Mouse (Mus musculus) MEL (cell line): ENCODE data around the gene Tpx2. TPM values are rescaled to one million over a fixed set of nuclear protein-coding genes. Genes with fewer than 3 reads are reported as not detected.

Experiments used
- DNase-seq: peaks from one replicate; pipeline ENCODE4 v3.0.0; 2011; ENCODE audit warnings: low read depth, low spot score
- H3K27ac ChIP-seq: 2 replicates; pipeline ENCODE4 v1.5.1; 2012; ENCODE audit warnings: low read depth, mild to moderate bottlenecking, control low read depth, low read length, moderate library complexity; ENCODE audit not compliant: control insufficient read depth
- H3K27me3 ChIP-seq, 2 experiments: fragments of 150-350 bp in 1 of 2; sonication (generic) in 1 of 2; 2 replicates each; pipeline ENCODE4 v1.6.1; 2012; ENCODE audit warnings: low read length in 2 of 2, mild to moderate bottlenecking in 2 of 2, improper control_type of control experiment in 1 of 2, moderate library complexity in 1 of 2; ENCODE audit not compliant: insufficient read depth in 2 of 2, control insufficient read depth in 1 of 2
- H3K36me3 ChIP-seq, 2 experiments: 2 replicates each; pipeline ENCODE4 v1.6.1; 2012 to 2014; ENCODE audit warnings: low read length in 2 of 2, improper control_type of control experiment in 1 of 2, inconsistent platforms in 1 of 2, mild to moderate bottlenecking in 1 of 2; ENCODE audit not compliant: insufficient read depth in 2 of 2, control insufficient read depth in 1 of 2
- H3K4me1 ChIP-seq, 2 experiments: fragments of 150-350 bp in 1 of 2; sonication (generic) in 1 of 2; 2 replicates each; pipeline ENCODE4 v1.6.1; 2012; ENCODE audit warnings: low read length in 2 of 2, improper control_type of control experiment in 1 of 2, mild to moderate bottlenecking in 1 of 2; ENCODE audit not compliant: insufficient read depth in 2 of 2, control insufficient read depth in 1 of 2
- H3K4me3 ChIP-seq, 2 experiments: fragments of 150-350 bp in 1 of 2; sonication (generic) in 1 of 2; 2 replicates each; pipeline ENCODE4 v1.5.1; 2012; ENCODE audit warnings: low read depth in 2 of 2, low read length in 2 of 2, mild to moderate bottlenecking in 2 of 2, moderate library complexity in 2 of 2, control low read depth in 1 of 2, improper control_type of control experiment in 1 of 2; ENCODE audit not compliant: control insufficient read depth in 1 of 2, insufficient read depth in 1 of 2
- H3K79me2 ChIP-seq: 2 replicates; pipeline ENCODE4 v1.6.1; 2012; ENCODE audit warnings: mild to moderate bottlenecking, low read length, moderate library complexity; ENCODE audit not compliant: control insufficient read depth, poor library complexity, insufficient read depth
- H3K9ac ChIP-seq: 2 replicates; pipeline ENCODE4 v1.6.1; 2012; ENCODE audit warnings: low read depth, mild to moderate bottlenecking, control low read depth, low read length, moderate library complexity; ENCODE audit not compliant: control insufficient read depth, poor library complexity, severe bottlenecking
- H3K9me3 ChIP-seq: fragments of 150-350 bp; sonication (generic); replicated peaks from 2 replicates; pipeline ENCODE4 v1.6.1; 2012; ENCODE audit warnings: mild to moderate bottlenecking, low read length, improper control_type of control experiment, moderate library complexity; ENCODE audit not compliant: insufficient read depth
- CHD2 ChIP-seq: IDR thresholded peaks from 2 replicates; pipeline ENCODE4 v1.6.1; 2011; ENCODE audit warnings: low read length, improper control_type of control experiment
- E2F4 ChIP-seq: IDR thresholded peaks from 2 replicates; pipeline ENCODE4 v1.6.1; 2011; ENCODE audit warnings: low read depth, low read length, improper control_type of control experiment, borderline replicate concordance
- ELF1 ChIP-seq: IDR thresholded peaks from 2 replicates; pipeline ENCODE4 v1.6.1; 2014; ENCODE audit warnings: low read depth, mild to moderate bottlenecking, inconsistent platforms, low read length, improper control_type of control experiment, moderate library complexity
- EP300 ChIP-seq, 2 experiments: IDR thresholded peaks; 2 replicates each; pipeline ENCODE4 v1.6.1; 2011; ENCODE audit warnings: improper control_type of control experiment in 2 of 2, low read length in 2 of 2, low read depth in 1 of 2, mild to moderate bottlenecking in 1 of 2
- KAT2A ChIP-seq: conservative IDR thresholded peaks from 2 replicates; pipeline ENCODE4 v1.6.1; 2012; ENCODE audit warnings: low read depth, low read length, improper control_type of control experiment, inconsistent platforms
- MEF2A ChIP-seq: IDR thresholded peaks from 2 replicates; pipeline ENCODE4 v1.6.1; 2014; ENCODE audit warnings: low read depth, mild to moderate bottlenecking, inconsistent platforms, low read length, improper control_type of control experiment; ENCODE audit not compliant: poor library complexity, insufficient replicate concordance, severe bottlenecking; ENCODE audit errors: extremely low read depth
- MXI1 ChIP-seq: IDR thresholded peaks from 2 replicates; pipeline ENCODE4 v1.6.1; 2011; ENCODE audit warnings: mild to moderate bottlenecking, low read depth, low read length, improper control_type of control experiment
- MYB ChIP-seq: IDR thresholded peaks from 2 replicates; pipeline ENCODE4 v1.6.1; 2011; ENCODE audit warnings: mild to moderate bottlenecking, low read depth, low read length, improper control_type of control experiment
- MYC ChIP-seq: IDR thresholded peaks from 2 replicates; pipeline ENCODE4 v1.6.1; 2011; ENCODE audit warnings: low read depth, mild to moderate bottlenecking, low read length, improper control_type of control experiment, moderate library complexity
- NELFE ChIP-seq: IDR thresholded peaks from 2 replicates; pipeline ENCODE4 v1.6.1; 2011; ENCODE audit warnings: low read depth, low read length, improper control_type of control experiment
- POLR2AphosphoS2 ChIP-seq: IDR thresholded peaks from 2 replicates; pipeline ENCODE4 v1.6.1; 2011; ENCODE audit warnings: low read length, improper control_type of control experiment
- POLR2AphosphoS5 ChIP-seq: IDR thresholded peaks from 2 replicates; pipeline ENCODE4 v1.6.1; 2012; ENCODE audit warnings: low read depth, borderline replicate concordance, mild to moderate bottlenecking, inconsistent platforms, low read length, moderate library complexity, mixed read lengths
- RCOR1 ChIP-seq: IDR thresholded peaks from 2 replicates; pipeline ENCODE4 v1.6.1; 2012; ENCODE audit warnings: low read depth, mild to moderate bottlenecking, inconsistent platforms, low read length, improper control_type of control experiment
- TAL1 ChIP-seq: IDR thresholded peaks from 2 replicates; pipeline ENCODE4 v1.6.1; 2012; ENCODE audit warnings: mild to moderate bottlenecking, inconsistent platforms, low read length, moderate library complexity, mixed read lengths
- TCF12 ChIP-seq: IDR thresholded peaks from 2 replicates; pipeline ENCODE4 v1.6.1; 2014; ENCODE audit warnings: low read depth, mild to moderate bottlenecking, inconsistent platforms, low read length, improper control_type of control experiment, moderate library complexity
- UBTF ChIP-seq: IDR thresholded peaks from 2 replicates; pipeline ENCODE4 v1.6.1; 2012; ENCODE audit warnings: low read depth, mild to moderate bottlenecking, inconsistent platforms, low read length, improper control_type of control experiment, moderate library complexity, borderline replicate concordance; ENCODE audit not compliant: insufficient read depth
- USF2 ChIP-seq, 2 experiments: IDR thresholded peaks; 2 replicates each; pipeline ENCODE4 v1.6.1; 2011 to 2012; ENCODE audit warnings: improper control_type of control experiment in 2 of 2, low read length in 2 of 2, borderline replicate concordance in 1 of 2, inconsistent platforms in 1 of 2, low read depth in 1 of 2, mild to moderate bottlenecking in 1 of 2; ENCODE audit not compliant: insufficient read depth in 1 of 2
- ZC3H11A ChIP-seq: IDR thresholded peaks from 2 replicates; pipeline ENCODE4 v1.6.1; 2012; ENCODE audit warnings: low read depth, mild to moderate bottlenecking, inconsistent platforms, low read length, improper control_type of control experiment
- polyA plus RNA-seq, 2 experiments: library from polyadenylated mRNA; stranded (reverse) in 1 of 2; unstranded in 1 of 2; fragments of >175 nt in 1 of 2; fragments of >200 nt in 1 of 2; gene quantifications; 2 replicates each; pipeline versions ENCODE4 v1.2.1 to v1.2.4; 2012; ENCODE audit warnings: low replicate concordance in 2 of 2, low read depth in 1 of 2; ENCODE audit not compliant: insufficient read length in 2 of 2, insufficient read depth in 1 of 2, missing spikeins in 1 of 2
- total RNA-seq: library from RNA; depleted of rRNA; stranded (reverse); fragments of 300-350 nt; gene quantifications from 2 replicates; pipeline ENCODE4 v1.2.3, GENCODE M21; 2012

The Tpx2 gene
- total and polyA plus RNA-seq, 3 experiments = 59.3 to 131 TPM; not detected in 1

- no peak for DNase-seq
- no peaks in the 10 kb centered on the region for H3K79me2 ChIP-seq
Observed at GRCm38 (mm10) chr2:152915453-152915852, 67.7 kb downstream of the Tpx2 start.

GRCm38 (mm10) chr2:152916111-152916510, 68.3 kb downstream of the Tpx2 start:
- Histone ChIP-seq H3K36me3 (no peaks in the 10 kb centered on the region; a peak in 1 of 4 replicates), H3K9ac (no peak overlapping the region), H3K27me3 (no peaks in the 10 kb centered on the region; a peak in 3 of 4 replicates), H3K4me1 (peaks cover 0 to 9% of the 10 kb centered on the region in 2 experiments; a peak in 3 of 4 replicates), H3K4me3 (no peak overlapping the region), H3K27ac (no peak overlapping the region), H3K9me3 (no peaks in the 10 kb centered on the region), H3K79me2 (no peaks in the 10 kb centered on the region)
- no peak for TF ChIP-seq POLR2AphosphoS2
- TF ChIP-seq E2F4 = no peak
- no peak for TF ChIP-seq TAL1
- TF ChIP-seq TCF12 = no peak
- TF ChIP-seq NELFE = no peak
- TF ChIP-seq EP300 (IDR thresholded peaks at IDR 0.05; ENCODE audit: low read depth in 1 of 2, low read length in 2 of 2) = no peak
- TF ChIP-seq RCOR1 = no peak
- no peak for TF ChIP-seq MXI1
- no peak for TF ChIP-seq MYC
- no peak for TF ChIP-seq POLR2AphosphoS5
- no peak for TF ChIP-seq MEF2A
- no peak for TF ChIP-seq ELF1
- TF ChIP-seq ZC3H11A = no peak
- no peak for TF ChIP-seq USF2 (IDR thresholded peaks at IDR 0.05; ENCODE audit: borderline replicate concordance in 1 of 2, insufficient read depth in 1 of 2, low read depth in 1 of 2, low read length in 2 of 2)
- no peak for TF ChIP-seq UBTF
- TF ChIP-seq MYB = no peak
- TF ChIP-seq CHD2 = no peak
- no peak for DNase-seq

More at GRCm38 (mm10) chr2:152915453-152915852, 67.7 kb downstream of the Tpx2 start:
- Histone ChIP-seq H3K27ac (no peak overlapping the region), H3K9ac (no peak overlapping the region), H3K4me1 (peaks cover 0 to 9% of the 10 kb centered on the region in 2 experiments; a peak in 3 of 4 replicates), H3K4me3 (no peak overlapping the region), H3K36me3 (no peaks in the 10 kb centered on the region; a peak in 1 of 4 replicates), H3K27me3 (peaks cover 0 to under 1% of the 10 kb centered on the region in 2 experiments; a peak in 3 of 4 replicates), H3K9me3 (no peaks in the 10 kb centered on the region)
- TF ChIP-seq KAT2A = no peak
